Mouse (Mus musculus): ENCODE results near the gene Afg3l1.
"Not testable (repeated sequence)": the region's sequence is repeated elsewhere in the genome, so short reads cannot be mapped to it uniquely, and the experiment has no call there.

Afg3l1 gene

GRCm38 (mm10) chr8:123514781-123515539 lies 37.3 kb downstream of the Afg3l1 start, which contains the start of gene Dbndd1:
TSS of gene Dbndd1 (minus strand) at chr8:123515463.
- DNase-seq (ENCODE audit: low spot score in 2 of 2) = peak; percentile 47 to 81

- no peak for DNase-seq (ENCODE audit: low spot score in 2 of 2)
These were observed 37.8 kb downstream of the Afg3l1 start for GRCm38 (mm10) chr8:123515540-123515897.

GRCm38 (mm10) chr8:123516596-123516995 lies 38.9 kb downstream of the Afg3l1 start:
- DNase-seq (ENCODE audit: low spot score in 2 of 2) = no peak

- DNase-seq (ENCODE audit: low spot score in 2 of 2) = no peak
These were observed 40.5 kb downstream of the Afg3l1 start for GRCm38 (mm10) chr8:123518172-123518571.

- peak; percentile 75 to 84 for DNase-seq (ENCODE audit: low spot score in 2 of 2)
These were observed 41.0 kb downstream of the Afg3l1 start, which contains the start of gene Gas8 for GRCm38 (mm10) chr8:123518667-123519066. TSS of gene Gas8 (plus strand) at chr8:123518834.

- not testable (repeated sequence) for DNase-seq (ENCODE audit: low spot score in 2 of 2)
These were observed 42.3 kb downstream of the Afg3l1 start for GRCm38 (mm10) chr8:123520048-123520447.

GRCm38 (mm10) chr8:123527720-123528489 lies 50.2 kb downstream of the Afg3l1 start:
- DNase-seq (ENCODE audit: low spot score in 2 of 2) = no peak

- peak in 1 of 2 experiments; percentile 54 for DNase-seq (ENCODE audit: low spot score in 2 of 2)
These were observed 58.7 kb downstream of the Afg3l1 start for GRCm38 (mm10) chr8:123536242-123536989.

GRCm38 (mm10) chr8:123536990-123537380 lies 59.3 kb downstream of the Afg3l1 start:
- DNase-seq (ENCODE audit: low spot score in 2 of 2) = peak in 1 of 2 experiments; percentile 53

GRCm38 (mm10) chr8:123537641-123538040 lies 59.9 kb downstream of the Afg3l1 start:
- peak; percentile 47 to 78 for DNase-seq (ENCODE audit: low spot score in 2 of 2)

Data from spleen, postnatal 4 days (tissue).